Mouse (Mus musculus): ENCODE measurements around the gene Hgfac. TPM values are rescaled to one million over a fixed set of nuclear protein-coding genes. Genes with fewer than 3 reads are reported as not detected.

Hgfac gene
- polyA plus RNA-seq, 1 experiment from 2014 or later: 0.33 TPM

- H3K36me3 ChIP-seq: no peaks in the 10 kb centered on the region
- peak; percentile 71 for ATAC-seq (ENCODE audit: low FRiP score, low read depth)
- no peaks in the 10 kb centered on the region for H3K27me3 ChIP-seq
- no peak overlapping the region for H3K4me2 ChIP-seq (replicated peaks)
- no peak overlapping the region for H3K9ac ChIP-seq (replicated peaks)
- no peaks in the 10 kb centered on the region for H3K9me3 ChIP-seq
- no peak overlapping the region for H3K4me3 ChIP-seq
- 43% methylated on average over 1 of the region's 1 CpGs for WGBS
- no peak overlapping the region for H3K27ac ChIP-seq (replicated peaks)
- no peaks in the 10 kb centered on the region for H3K4me1 ChIP-seq
These were observed 1.8 kb downstream of the Hgfac start for GRCm38 (mm10) chr5:35043110-35043451.

- no peak overlapping the region for H3K27ac ChIP-seq (replicated peaks)
- no peaks in the 10 kb centered on the region for H3K36me3 ChIP-seq
- peaks cover 7% of the 10 kb centered on the region for H3K27me3 ChIP-seq
- no peaks in the 10 kb centered on the region for H3K4me1 ChIP-seq
- no peaks in the 10 kb centered on the region for H3K9me3 ChIP-seq
- ATAC-seq (ENCODE audit: low FRiP score, low read depth): no peak
- no peak overlapping the region for H3K4me2 ChIP-seq (replicated peaks)
- 76% methylated on average over 5 of the region's 5 CpGs for WGBS
- no peak overlapping the region for H3K4me3 ChIP-seq
- H3K9ac ChIP-seq (replicated peaks): no peak overlapping the region
These were observed 9.2 kb downstream of the Hgfac start for GRCm38 (mm10) chr5:35050541-35050940.

GRCm38 (mm10) chr5:35054628-35055027 lies 13.3 kb downstream of the Hgfac start:
- Histone ChIP-seq H3K9ac (replicated peaks) (no peak overlapping the region), H3K9me3 (no peaks in the 10 kb centered on the region), H3K4me1 (peaks cover 16% of the 10 kb centered on the region), H3K4me2 (replicated peaks) (no peak overlapping the region), H3K36me3 (no peaks in the 10 kb centered on the region), H3K27me3 (peaks cover 48% of the 10 kb centered on the region), H3K4me3 (no peak overlapping the region), H3K27ac (replicated peaks) (no peak overlapping the region)
- WGBS: 89% methylated on average over 3 of the region's 3 CpGs
- no peak for ATAC-seq (ENCODE audit: low FRiP score, low read depth)

DNA sequence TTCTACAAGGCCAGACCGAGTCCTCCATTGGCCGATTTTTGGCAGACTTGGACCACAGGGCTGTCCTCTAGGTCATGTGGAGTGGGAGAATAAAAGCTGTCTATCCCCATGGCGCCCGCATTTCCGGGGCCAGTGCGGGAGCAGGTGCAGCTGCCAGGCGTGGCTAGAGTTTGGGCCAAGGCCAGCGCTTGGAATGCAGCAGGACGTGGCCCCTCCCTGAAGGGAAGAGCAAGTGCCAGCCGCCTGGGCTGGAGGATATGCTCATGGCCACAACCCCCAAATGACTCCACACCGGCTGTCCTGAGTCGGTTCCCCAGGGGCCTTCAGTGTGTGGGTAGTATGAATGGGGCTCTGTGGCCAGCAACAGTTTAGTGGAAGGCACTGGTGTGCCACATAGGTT lies 13.8 kb downstream of the Hgfac start:
- Histone ChIP-seq H3K9me3 (no peaks in the 10 kb centered on the region), H3K9ac (replicated peaks) (no peak overlapping the region), H3K36me3 (no peaks in the 10 kb centered on the region), H3K4me3 (no peak overlapping the region), H3K4me2 (replicated peaks) (no peak overlapping the region), H3K27me3 (peaks cover 49% of the 10 kb centered on the region), H3K27ac (replicated peaks) (no peak overlapping the region), H3K4me1 (peaks cover 16% of the 10 kb centered on the region)
- 80% methylated on average over 12 of the region's 12 CpGs for WGBS
- no peak for ATAC-seq (ENCODE audit: low FRiP score, low read depth)

DNA sequence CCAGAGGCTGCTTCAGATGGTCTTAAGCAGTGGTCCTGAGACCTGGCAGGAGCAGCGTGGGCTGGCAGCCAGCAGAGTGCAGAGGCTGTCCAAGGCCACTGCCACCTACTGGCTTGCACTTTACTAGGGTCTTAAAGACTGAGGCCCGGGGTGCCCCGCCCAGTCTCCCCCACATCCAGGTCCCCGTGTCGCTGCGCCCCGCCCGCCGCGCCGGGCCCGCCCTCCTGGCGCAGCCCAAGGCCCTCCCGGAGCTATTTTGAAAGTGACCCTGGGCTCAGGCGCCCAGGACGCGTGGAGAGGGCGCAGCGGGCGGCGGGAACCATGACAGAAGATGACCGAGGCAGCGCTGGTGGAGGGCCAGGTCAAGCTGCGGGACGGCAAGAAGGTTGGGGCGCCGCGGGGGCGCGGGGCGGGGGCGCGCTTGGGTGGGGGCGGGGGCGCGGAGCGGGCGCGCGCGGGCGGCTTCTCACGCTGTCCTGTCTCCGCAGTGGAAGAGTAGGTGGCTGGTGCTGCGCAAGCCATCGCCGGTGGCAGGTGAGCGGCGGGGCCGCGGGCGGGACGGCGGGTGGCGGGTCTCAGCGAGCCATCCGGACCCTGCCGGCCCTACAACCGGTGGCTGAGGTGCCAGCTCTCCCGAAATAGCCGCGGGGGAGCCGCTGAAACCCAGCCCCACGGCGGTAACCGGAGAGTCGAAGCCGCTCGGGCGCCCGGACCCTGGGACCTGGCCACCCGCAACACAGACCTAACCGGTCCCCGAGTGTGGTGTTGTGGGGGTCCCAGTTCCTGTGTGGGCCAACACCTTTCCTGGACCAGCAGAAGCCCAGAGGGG lies 15.5 kb downstream of the Hgfac start, which contains the start of gene Dok7:
TSS of gene Dok7 (plus strand) at position 163 of the 829 bp plus-strand sequence.
- peak; percentile 66 for ATAC-seq (ENCODE audit: low FRiP score, low read depth)
- Histone ChIP-seq H3K27me3 (peaks cover 49% of the 10 kb centered on the region), H3K9ac (replicated peaks) (peak within 1 kb of the TSS; percentile 62), H3K36me3 (no peaks in the 10 kb centered on the region), H3K4me2 (replicated peaks) (peak within 1 kb of the TSS; percentile 92), H3K4me3 (peak within 1 kb of the TSS; percentile 45), H3K4me1 (peaks cover 16% of the 10 kb centered on the region), H3K9me3 (no peaks in the 10 kb centered on the region), H3K27ac (replicated peaks) (no peak within 1 kb of the TSS)
- WGBS: 2% methylated on average over 57 of the region's 74 CpGs

GRCm38 (mm10) chr5:35057582-35057981 lies 16.3 kb downstream of the Hgfac start:
- Histone ChIP-seq H3K4me3 (peak overlapping the region; percentile 45), H3K9me3 (no peaks in the 10 kb centered on the region), H3K9ac (replicated peaks) (peak overlapping the region; percentile 62; the same call in 1 of the 2 replicates), H3K27ac (replicated peaks) (no peak overlapping the region), H3K36me3 (no peaks in the 10 kb centered on the region), H3K4me1 (peaks cover 16% of the 10 kb centered on the region), H3K27me3 (peaks cover 49% of the 10 kb centered on the region), H3K4me2 (replicated peaks) (peak overlapping the region; percentile 92)
- no peak for ATAC-seq (ENCODE audit: low FRiP score, low read depth)
- WGBS: 28% methylated on average over 4 of the region's 4 CpGs

GRCm38 (mm10) chr5:35058216-35058615 lies 16.9 kb downstream of the Hgfac start:
- Histone ChIP-seq H3K4me3 (no peak overlapping the region), H3K4me2 (replicated peaks) (peak overlapping the region; percentile 92; the same call in 1 of the 2 replicates), H3K9me3 (no peaks in the 10 kb centered on the region), H3K4me1 (peaks cover 16% of the 10 kb centered on the region), H3K27ac (replicated peaks) (no peak overlapping the region), H3K36me3 (no peaks in the 10 kb centered on the region), H3K27me3 (peaks cover 49% of the 10 kb centered on the region), H3K9ac (replicated peaks) (no peak overlapping the region)
- 81% methylated on average over 1 of the region's 1 CpGs for WGBS
- no peak for ATAC-seq (ENCODE audit: low FRiP score, low read depth)

- H3K9me3 ChIP-seq: no peaks in the 10 kb centered on the region
These were observed 18.8 kb downstream of the Hgfac start for GRCm38 (mm10) chr5:35060098-35060497.

DNA sequence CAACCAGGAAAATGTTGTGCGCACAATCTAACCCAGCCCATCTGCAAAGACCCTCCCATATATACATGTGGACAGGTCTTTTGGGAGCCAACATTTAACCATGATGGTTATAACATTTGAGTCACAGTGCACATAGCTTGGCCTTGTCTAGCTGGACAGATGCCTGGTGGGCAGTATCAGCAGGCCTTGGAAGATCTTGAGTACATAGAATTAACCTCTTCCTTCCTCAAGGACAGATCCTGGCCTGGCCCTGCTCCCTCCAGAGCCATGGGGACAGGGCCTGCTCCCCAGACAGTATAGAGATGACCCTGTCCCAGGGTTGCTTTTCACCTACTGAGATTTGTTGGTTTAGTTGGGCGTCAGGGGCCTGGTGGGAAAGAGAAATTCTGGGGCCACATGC lies 28.5 kb downstream of the Hgfac start:
- Histone ChIP-seq H3K9ac (replicated peaks) (no peak overlapping the region), H3K4me3 (no peak overlapping the region), H3K9me3 (no peaks in the 10 kb centered on the region), H3K27ac (replicated peaks) (no peak overlapping the region), H3K4me2 (replicated peaks) (no peak overlapping the region), H3K27me3 (no peaks in the 10 kb centered on the region), H3K36me3 (no peaks in the 10 kb centered on the region), H3K4me1 (peaks cover 6% of the 10 kb centered on the region; the same call in 1 of the 2 replicates)
- WGBS: 87% methylated on average over 2 of the region's 2 CpGs
- no peak for ATAC-seq (ENCODE audit: low FRiP score, low read depth)

More at GRCm38 (mm10) chr5:35060098-35060497, 18.8 kb downstream of the Hgfac start:
- no peak for ATAC-seq (ENCODE audit: low FRiP score, low read depth)
- 94% methylated on average over 3 of the region's 3 CpGs for WGBS
- H3K27ac ChIP-seq (replicated peaks): no peak overlapping the region
- peaks cover 45% of the 10 kb centered on the region for H3K27me3 ChIP-seq
- no peaks in the 10 kb centered on the region for H3K36me3 ChIP-seq
- H3K4me1 ChIP-seq: peaks cover 16% of the 10 kb centered on the region
- no peak overlapping the region for H3K4me3 ChIP-seq
- H3K4me2 ChIP-seq (replicated peaks): no peak overlapping the region
- H3K9ac ChIP-seq (replicated peaks): no peak overlapping the region

DNA sequence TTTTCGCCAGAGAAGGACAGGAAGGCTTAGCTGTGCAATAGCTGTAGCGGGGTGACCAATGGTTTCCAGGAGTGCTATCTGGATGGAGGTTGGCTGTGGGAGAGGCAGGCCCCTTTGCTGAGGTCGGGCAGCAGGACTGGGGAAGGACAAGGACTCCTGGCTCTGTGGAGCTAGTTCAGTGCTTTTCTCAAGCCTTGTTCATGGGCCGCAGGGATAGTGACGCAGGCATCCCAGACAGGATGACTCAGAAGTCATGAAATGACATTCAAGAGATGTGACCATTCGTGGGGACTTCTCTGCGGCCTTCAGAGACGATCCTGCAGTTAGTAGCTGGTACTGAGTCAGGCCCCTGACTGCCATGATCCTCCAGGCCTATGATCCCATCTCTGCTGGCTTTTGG lies 29.0 kb downstream of the Hgfac start:
- no peak overlapping the region for H3K27ac ChIP-seq (replicated peaks)
- no peaks in the 10 kb centered on the region for H3K36me3 ChIP-seq
- no peaks in the 10 kb centered on the region for H3K27me3 ChIP-seq
- 87% methylated on average over 8 of the region's 8 CpGs for WGBS
- peaks cover 6% of the 10 kb centered on the region; the same call in 1 of the 2 replicates for H3K4me1 ChIP-seq
- H3K4me2 ChIP-seq (replicated peaks): no peak overlapping the region
- no peak overlapping the region for H3K4me3 ChIP-seq
- no peak overlapping the region for H3K9ac ChIP-seq (replicated peaks)
- ATAC-seq (ENCODE audit: low FRiP score, low read depth): no peak
- no peaks in the 10 kb centered on the region for H3K9me3 ChIP-seq

GRCm38 (mm10) chr5:35070953-35071352 lies 29.6 kb downstream of the Hgfac start:
- 64% methylated on average over 7 of the region's 7 CpGs for WGBS
- no peak for ATAC-seq (ENCODE audit: low FRiP score, low read depth)
- H3K27ac ChIP-seq (replicated peaks): no peak overlapping the region

DNA sequence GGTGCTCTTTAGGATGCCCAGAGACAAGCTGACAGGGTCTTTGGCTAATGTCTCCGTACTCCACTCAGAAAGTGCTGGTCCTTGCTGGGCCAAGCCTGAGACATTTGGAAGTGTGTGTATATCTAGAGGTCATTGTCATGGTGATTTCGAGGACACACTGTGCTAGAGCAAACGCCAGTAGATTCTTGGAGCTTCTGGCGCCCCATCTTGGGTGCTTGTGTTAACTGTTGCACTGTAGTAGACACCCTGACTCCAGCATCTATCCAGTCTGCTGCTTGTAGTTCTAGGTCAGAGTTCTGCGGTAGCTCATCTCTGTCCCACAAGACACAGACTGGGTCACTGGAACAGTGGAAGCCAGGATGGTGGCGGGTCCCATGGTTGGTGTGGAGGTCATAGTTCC lies 30.5 kb downstream of the Hgfac start:
- Histone ChIP-seq H3K36me3 (no peaks in the 10 kb centered on the region), H3K4me3 (no peak overlapping the region), H3K9me3 (no peaks in the 10 kb centered on the region), H3K9ac (replicated peaks) (no peak overlapping the region), H3K27me3 (no peaks in the 10 kb centered on the region), H3K4me1 (peaks cover 6% of the 10 kb centered on the region; the same call in 1 of the 2 replicates), H3K4me2 (replicated peaks) (no peak overlapping the region), H3K27ac (replicated peaks) (no peak overlapping the region)
- ATAC-seq (ENCODE audit: low FRiP score, low read depth): no peak
- WGBS: 92% methylated on average over 6 of the region's 6 CpGs

More at GRCm38 (mm10) chr5:35070953-35071352, 29.6 kb downstream of the Hgfac start:
- no peaks in the 10 kb centered on the region for H3K27me3 ChIP-seq
- no peak overlapping the region for H3K4me2 ChIP-seq (replicated peaks)
- no peak overlapping the region for H3K4me3 ChIP-seq
- no peaks in the 10 kb centered on the region for H3K9me3 ChIP-seq
- no peak overlapping the region for H3K9ac ChIP-seq (replicated peaks)
- no peaks in the 10 kb centered on the region for H3K36me3 ChIP-seq
- peaks cover 6% of the 10 kb centered on the region; the same call in 1 of the 2 replicates for H3K4me1 ChIP-seq
